Mouse (Mus musculus): ENCODE measurements around the gene Olfr462.
A peak's percentile ranks its signal among the peaks of the same experiment; 100 is the strongest.

The Olfr462 gene

GRCm38 (mm10) chr11:87847884-87848283 is 44.2 kb downstream of the Olfr462 start:
- peak; percentile 66 for DNase-seq (ENCODE audit: inconsistent ontology term)

DNA sequence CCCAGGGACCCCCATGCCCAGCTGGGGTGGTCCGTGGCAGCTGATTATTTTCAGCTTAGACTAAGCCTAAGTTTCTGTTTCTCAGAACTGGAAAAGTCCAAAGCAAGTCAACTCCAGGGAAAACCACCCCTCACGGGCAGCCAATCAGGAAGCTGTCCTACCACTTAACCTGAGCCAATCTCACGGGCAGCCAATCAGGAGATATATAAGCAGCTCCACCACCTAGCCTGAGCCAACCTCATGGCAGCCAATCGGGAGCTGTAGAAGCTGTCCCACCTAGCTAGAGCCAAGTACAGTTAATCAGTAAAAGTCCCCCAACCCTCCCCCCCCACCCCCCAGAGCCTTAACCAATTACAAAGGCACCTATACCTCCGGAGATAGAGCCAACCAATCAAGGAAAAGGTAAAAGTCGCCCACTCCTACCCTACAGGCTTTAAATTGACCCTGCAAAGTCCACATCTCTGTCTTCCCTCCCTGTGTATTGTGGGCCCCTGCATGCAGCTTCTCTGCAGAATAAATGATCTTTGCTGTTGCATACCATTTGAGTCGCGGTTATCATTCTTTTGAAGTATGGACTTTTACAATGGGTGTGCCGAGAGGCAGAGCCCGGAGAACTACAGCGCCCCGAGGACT is 45.0 kb downstream of the Olfr462 start:
- DNase-seq (ENCODE audit: inconsistent ontology term) = no peak

DNA sequence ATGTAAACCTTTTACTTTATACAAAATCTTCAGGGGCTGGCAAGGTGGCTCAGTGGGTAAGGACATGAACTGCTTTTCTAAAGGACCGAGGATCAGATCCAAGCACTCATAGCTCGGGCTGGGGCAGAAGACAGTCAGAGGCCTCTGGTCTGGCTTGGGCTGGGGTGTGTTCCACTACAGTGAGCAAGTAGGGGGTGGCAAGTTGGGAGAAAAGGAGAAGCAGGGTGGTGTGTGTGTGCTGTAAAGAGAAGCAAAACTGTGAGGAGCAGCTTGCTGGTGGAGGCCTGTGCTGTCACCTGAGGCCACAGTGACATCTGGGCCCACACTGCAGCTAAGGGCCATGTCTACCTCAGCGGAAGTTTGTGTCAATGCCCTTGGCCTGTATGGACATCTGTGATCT is 50.6 kb downstream of the Olfr462 start:
- no peak for DNase-seq (ENCODE audit: inconsistent ontology term)

GRCm38 (mm10) chr11:87840676-87841075 is 51.4 kb downstream of the Olfr462 start:
- DNase-seq (ENCODE audit: inconsistent ontology term) = no peak
